Mouse (Mus musculus): ENCODE data around the gene Ikzf1. TPM values are rescaled to one million over a fixed set of nuclear protein-coding genes. Genes with fewer than 3 reads are reported as not detected.

Ikzf1 gene
- polyA plus RNA-seq, 1 experiment from 2014 or later = 2.8 TPM

DNA sequence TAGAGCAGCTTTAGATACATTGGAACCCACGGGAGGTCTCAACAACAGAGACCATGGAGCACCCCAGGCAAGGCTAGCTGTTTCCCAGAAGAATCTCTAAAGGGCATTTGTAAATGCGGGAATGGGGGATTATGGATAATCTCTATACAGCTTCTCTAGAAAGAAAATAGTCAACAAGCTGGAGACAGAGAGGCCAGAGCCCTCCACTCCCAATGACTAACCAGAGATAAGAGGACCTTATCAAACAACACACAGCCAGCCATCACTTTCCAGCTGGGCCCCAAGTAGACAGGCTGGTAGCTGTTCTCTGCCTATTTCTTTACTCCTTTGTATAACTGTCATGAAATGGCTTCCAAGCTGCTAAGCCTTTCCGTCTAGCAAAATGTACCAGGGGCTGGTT, 130.9 kb downstream of the Ikzf1 start:
- DNase-seq (ENCODE audit: low spot score) = no peak
- H3K4me3 ChIP-seq = no peak overlapping the region
- peak overlapping the region; percentile 34; the same call in 1 of the 2 replicates for H3K27ac ChIP-seq (replicated peaks)
- H3K9me3 ChIP-seq (replicated peaks) = no peaks in the 10 kb centered on the region
- 56% methylated on average over 3 of the region's 3 CpGs for WGBS
- H3K4me1 ChIP-seq = peaks cover 30% of the 10 kb centered on the region
- no peaks in the 10 kb centered on the region for H3K36me3 ChIP-seq
- no peaks in the 10 kb centered on the region; the same call in 1 of the 2 replicates for H3K27me3 ChIP-seq (ENCODE audit: low read depth, poor library complexity, severe bottlenecking)

DNA sequence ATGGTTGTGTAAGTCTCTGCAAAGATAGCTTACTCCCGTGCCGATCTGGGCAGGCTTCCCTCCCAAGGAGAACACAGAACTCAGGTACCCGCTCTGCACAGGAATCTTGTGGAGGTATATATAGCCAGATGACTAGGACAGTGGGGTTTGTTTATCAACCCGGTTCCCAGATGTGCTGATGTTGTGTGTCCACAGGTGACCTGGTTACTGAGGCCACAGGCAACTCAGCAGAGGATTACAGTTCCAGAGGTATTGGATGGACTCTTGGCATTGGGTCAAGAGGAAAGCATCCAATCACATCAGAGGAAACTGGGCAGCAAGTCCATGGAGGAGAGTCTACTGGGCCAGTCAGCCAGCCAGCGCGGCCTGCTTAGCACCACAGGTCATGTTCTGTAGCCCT, 134.0 kb downstream of the Ikzf1 start:
- Histone ChIP-seq H3K27ac (replicated peaks) (no peak overlapping the region), H3K36me3 (no peaks in the 10 kb centered on the region), H3K4me3 (no peak overlapping the region), H3K9me3 (replicated peaks) (no peaks in the 10 kb centered on the region), H3K27me3 (ENCODE audit: low read depth, poor library complexity, severe bottlenecking) (no peaks in the 10 kb centered on the region; the same call in 1 of the 2 replicates), H3K4me1 (peaks cover 47% of the 10 kb centered on the region)
- no peak for DNase-seq (ENCODE audit: low spot score)
- WGBS = 92% methylated on average over 6 of the region's 6 CpGs

DNA sequence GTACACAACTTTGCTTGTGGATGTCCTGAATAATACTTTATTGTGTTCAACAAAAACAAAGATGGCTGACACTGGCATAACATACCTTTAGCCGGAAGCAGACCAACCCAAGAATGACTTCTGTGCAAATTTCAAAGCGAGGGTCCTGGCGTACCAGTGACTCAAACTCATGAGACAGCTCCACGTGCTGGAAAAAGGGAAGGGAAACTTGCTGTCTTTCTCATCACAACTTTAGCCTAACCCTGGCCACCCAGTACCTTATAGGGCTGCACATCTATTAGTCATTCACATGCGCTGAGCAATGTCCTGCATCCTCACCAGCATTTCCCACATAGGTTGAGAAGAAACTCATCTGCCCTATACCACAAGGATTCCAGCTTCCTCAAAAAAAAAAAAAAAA, 134.4 kb downstream of the Ikzf1 start:
- 91% methylated on average over 5 of the region's 5 CpGs for WGBS
- Histone ChIP-seq H3K4me3 (no peak overlapping the region), H3K9me3 (replicated peaks) (no peaks in the 10 kb centered on the region), H3K27me3 (ENCODE audit: low read depth, poor library complexity, severe bottlenecking) (no peaks in the 10 kb centered on the region; the same call in 1 of the 2 replicates), H3K36me3 (no peaks in the 10 kb centered on the region), H3K27ac (replicated peaks) (no peak overlapping the region), H3K4me1 (peaks cover 51% of the 10 kb centered on the region)
- DNase-seq (ENCODE audit: low spot score) = no peak

DNA sequence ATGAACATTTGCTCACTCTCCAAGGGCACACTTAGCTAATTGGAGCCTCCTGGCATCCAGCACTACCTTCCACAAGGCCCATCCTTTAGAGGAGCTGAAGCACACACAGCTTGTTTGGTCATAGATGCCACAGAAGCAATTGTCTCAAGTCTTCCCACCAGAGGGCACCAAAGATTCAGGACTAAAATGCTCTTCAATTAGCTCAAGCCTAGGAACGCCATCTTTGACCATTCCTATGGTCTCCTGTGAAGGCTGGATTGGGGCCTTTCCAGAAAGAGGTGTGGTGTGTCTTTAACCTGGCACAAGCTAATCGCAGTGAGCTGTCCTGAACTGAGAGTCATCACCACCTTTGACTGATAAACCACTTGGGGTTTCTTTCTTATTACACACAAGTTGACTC, 135.4 kb downstream of the Ikzf1 start:
- H3K36me3 ChIP-seq = no peaks in the 10 kb centered on the region
- no peaks in the 10 kb centered on the region for H3K9me3 ChIP-seq (replicated peaks)
- no peaks in the 10 kb centered on the region; the same call in 1 of the 2 replicates for H3K27me3 ChIP-seq (ENCODE audit: low read depth, poor library complexity, severe bottlenecking)
- H3K4me1 ChIP-seq = peaks cover 56% of the 10 kb centered on the region
- 3% methylated on average over 2 of the region's 2 CpGs for WGBS
- H3K4me3 ChIP-seq = no peak overlapping the region
- peak; percentile 79 for DNase-seq (ENCODE audit: low spot score)
- peak overlapping the region; percentile 94 for H3K27ac ChIP-seq (replicated peaks)

DNA sequence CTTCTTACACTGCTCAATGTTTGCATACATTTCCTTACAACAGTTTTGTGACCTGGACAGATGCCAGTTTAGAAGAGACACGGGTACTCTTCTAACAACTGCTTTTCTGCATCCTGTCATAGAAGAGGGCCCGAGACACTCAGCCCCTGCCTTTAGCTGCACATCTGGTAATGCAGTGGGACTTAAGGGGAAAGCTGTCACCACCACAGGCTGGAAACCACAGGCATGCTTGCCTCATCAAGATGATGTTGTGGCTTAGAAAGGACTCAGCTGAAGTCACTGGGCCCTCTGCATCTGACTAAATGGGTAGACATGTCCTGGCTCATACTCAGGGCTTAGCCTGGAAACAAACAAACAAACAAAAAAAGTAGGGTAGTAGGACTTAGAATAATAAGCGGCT, 135.9 kb downstream of the Ikzf1 start:
- Histone ChIP-seq H3K36me3 (no peaks in the 10 kb centered on the region), H3K9me3 (replicated peaks) (no peaks in the 10 kb centered on the region), H3K4me1 (peaks cover 58% of the 10 kb centered on the region), H3K27ac (replicated peaks) (peak overlapping the region; percentile 94), H3K27me3 (ENCODE audit: low read depth, poor library complexity, severe bottlenecking) (no peaks in the 10 kb centered on the region; the same call in 1 of the 2 replicates), H3K4me3 (no peak overlapping the region)
- DNase-seq (ENCODE audit: low spot score) = no peak
- WGBS = 69% methylated on average over 3 of the region's 3 CpGs

DNA sequence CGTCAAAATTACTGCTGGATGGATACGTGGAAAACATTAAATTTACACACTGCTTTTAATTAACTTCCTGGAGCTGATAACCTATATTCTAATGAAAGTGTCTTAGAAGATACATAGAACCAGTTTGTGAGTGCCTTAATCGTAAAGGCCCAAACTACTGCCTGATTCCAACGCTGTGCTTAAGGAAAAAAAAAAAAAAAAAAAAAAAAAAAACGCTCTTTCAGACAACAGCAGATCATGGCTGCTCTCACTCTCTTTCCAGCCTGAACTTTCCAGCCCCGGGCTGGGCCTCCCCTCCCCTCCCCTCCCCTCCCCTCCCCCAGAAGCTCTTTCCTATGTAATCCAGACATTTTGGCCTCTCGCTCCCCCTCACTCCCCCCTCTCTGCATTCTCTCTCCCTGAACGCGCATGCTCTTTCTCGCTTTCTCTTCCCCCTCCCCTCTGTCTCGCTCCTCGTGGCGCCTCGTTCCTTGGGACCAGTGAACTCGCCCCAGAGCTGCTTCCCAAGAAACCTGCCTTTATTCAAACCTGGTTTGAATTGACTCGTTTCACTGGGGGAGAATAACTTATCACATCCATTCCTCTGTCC, 136.7 kb downstream of the Ikzf1 start:
- Histone ChIP-seq H3K36me3 (no peaks in the 10 kb centered on the region), H3K27me3 (ENCODE audit: low read depth, poor library complexity, severe bottlenecking) (no peaks in the 10 kb centered on the region), H3K4me3 (peak overlapping the region; percentile 14), H3K4me1 (peaks cover 62% of the 10 kb centered on the region), H3K9me3 (replicated peaks) (no peaks in the 10 kb centered on the region), H3K27ac (replicated peaks) (peak overlapping the region; percentile 94)
- DNase-seq (ENCODE audit: low spot score) = peak; percentile 93
- WGBS = 5% methylated on average over 16 of the region's 16 CpGs

Other genes with a start within 250 kb of the Ikzf1 start
- gene Spata48, start 222.9 kb upstream of the Ikzf1 start, polyA plus RNA-seq (2016; fragmentation: Nextera tagmentation; extraction: Ambion mirVana) = 0.82 and 1.7 TPM in 2 replicates
- gene Zpbp, start 222.6 kb upstream of the Ikzf1 start, polyA plus RNA-seq (2016; fragmentation: Nextera tagmentation; extraction: Ambion mirVana) = 0.43 and 0.58 TPM in 2 replicates
- gene 4930512M02Rik, start 57.2 kb upstream of the Ikzf1 start, polyA plus RNA-seq (2016; fragmentation: Nextera tagmentation; extraction: Ambion mirVana) = not detected in 2 replicates
- 103 and 112 TPM in 2 replicates for gene Fignl1, start 124.0 kb downstream of the Ikzf1 start, polyA plus RNA-seq (2016; fragmentation: Nextera tagmentation; extraction: Ambion mirVana)
- gene Ddc, start 213.1 kb downstream of the Ikzf1 start, polyA plus RNA-seq (2016; fragmentation: Nextera tagmentation; extraction: Ambion mirVana) = 13.6 and 15.8 TPM in 2 replicates

All from midbrain, embryonic 10.5 days (tissue).